Mouse (Mus musculus): Measurements from ENCODE around the gene Khdc1a. TPM values are rescaled to one million over a fixed set of nuclear protein-coding genes. Genes with fewer than 3 reads are reported as not detected.

Gene Khdc1a
- 0.80 and 0.83 TPM in 2 replicates for polyA plus RNA-seq (2012; rRNA removed)

GRCm38 (mm10) chr1:21349341-21349740, at the start of gene Khdc1a:
Gene Khdc1a (plus strand): TSS chr1:21349641.

GRCm38 (mm10) chr1:21368031-21368430, 18.6 kb downstream of the Khdc1a start, which contains the start of gene Khdc1c:
Gene Khdc1c (plus strand): TSS chr1:21368331.

GRCm38 (mm10) chr1:21383256-21383655, 33.8 kb downstream of the Khdc1a start, which contains the start of gene Khdc1b:
Gene Khdc1b (plus strand): TSS chr1:21383556.

Other genes with a start within 250 kb of the Khdc1a start
- gene Tmem14a, start 131.1 kb upstream of the Khdc1a start, polyA plus RNA-seq (2012; rRNA removed), result 4.4 and 6.1 TPM in 2 replicates
- gene Gsta3, start 109.1 kb upstream of the Khdc1a start, polyA plus RNA-seq (2012; rRNA removed), result 3.2 and 5.5 TPM in 2 replicates
- gene Khdc1c, start 18.7 kb downstream of the Khdc1a start, polyA plus RNA-seq (2012; rRNA removed), result 0.75 and 1.0 TPM in 2 replicates
- gene Khdc1b, start 33.9 kb downstream of the Khdc1a start, polyA plus RNA-seq (2012; rRNA removed), result 3.5 and 4.1 TPM in 2 replicates